Mouse (Mus musculus): ENCODE data around the gene Ss18l1. TPM values are rescaled to one million over a fixed set of nuclear protein-coding genes. Genes with fewer than 3 reads are reported as not detected.
A peak's percentile ranks its signal among the peaks of the same experiment; 100 is the strongest.

The Ss18l1 gene
- polyA plus RNA-seq (2012; rRNA removed) = 6.7 and 7.5 TPM in 2 replicates

DNA sequence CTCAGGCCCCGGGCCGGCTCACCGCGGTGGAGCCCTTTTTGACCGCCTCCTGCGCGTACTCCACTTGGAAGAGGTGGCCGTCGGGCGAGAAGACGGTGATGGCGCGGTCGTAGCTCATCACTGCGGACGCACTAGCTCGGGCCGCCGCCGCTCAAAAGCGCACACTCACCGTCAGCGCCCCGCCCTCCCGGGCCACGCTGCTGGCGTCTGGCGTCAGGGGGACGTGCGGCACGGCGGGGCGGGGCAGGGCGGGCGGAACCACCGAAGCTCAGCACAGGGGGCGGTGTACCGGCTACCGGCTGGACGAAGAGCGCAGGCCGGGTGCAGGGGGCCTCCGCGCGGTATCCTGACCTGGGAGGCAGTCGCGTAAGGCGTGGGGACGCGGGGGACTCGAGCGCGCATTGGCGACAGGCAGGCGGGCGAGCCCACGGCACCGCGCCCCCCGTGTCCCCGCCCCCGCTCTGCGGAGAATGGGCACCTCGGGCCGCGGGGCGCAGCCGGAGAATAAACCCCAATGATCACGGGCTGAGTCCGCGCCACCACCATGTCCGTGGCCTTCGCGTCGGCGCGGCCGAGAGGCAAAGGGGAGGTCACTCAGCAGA is at the start of gene Ss18l1, which contains the start of gene Psma7:
Gene Ss18l1 (plus strand): TSS at position 254 of the 602 bp plus-strand sequence.
Gene Psma7 (minus strand): TSS at position 178 of the 602 bp plus-strand sequence.
- Histone ChIP-seq H3K4me1 (ENCODE audit: control insufficient read depth, insufficient read depth, low read length) (peaks cover 11% of the 10 kb centered on the region), H3K27me3 (replicated peaks; ENCODE audit: control insufficient read depth, insufficient read depth, low read length) (no peaks in the 10 kb centered on the region), H3K27ac (ENCODE audit: insufficient read depth, low read depth, low read length) (peak within 1 kb of the TSS; percentile 90), H3K36me3 (ENCODE audit: control insufficient read depth, insufficient read depth, low read length) (peaks cover 5% of the 10 kb centered on the region), H3K4me3 (ENCODE audit: insufficient read depth, low read depth, low read length) (peak within 1 kb of the TSS; percentile 99)
- under 1% methylated on average over 77 of the region's 78 CpGs for WGBS
- TF ChIP-seq POLR2A (IDR thresholded peaks at IDR 0.05; ENCODE audit: low read depth, low read length) = peak; percentile 77
- no peak for TF ChIP-seq CTCF (conservative IDR thresholded peaks at IDR 0.05; ENCODE audit: insufficient read depth, insufficient read length, low read depth, low read length)
- peak; percentile 92 for DNase-seq

DNA sequence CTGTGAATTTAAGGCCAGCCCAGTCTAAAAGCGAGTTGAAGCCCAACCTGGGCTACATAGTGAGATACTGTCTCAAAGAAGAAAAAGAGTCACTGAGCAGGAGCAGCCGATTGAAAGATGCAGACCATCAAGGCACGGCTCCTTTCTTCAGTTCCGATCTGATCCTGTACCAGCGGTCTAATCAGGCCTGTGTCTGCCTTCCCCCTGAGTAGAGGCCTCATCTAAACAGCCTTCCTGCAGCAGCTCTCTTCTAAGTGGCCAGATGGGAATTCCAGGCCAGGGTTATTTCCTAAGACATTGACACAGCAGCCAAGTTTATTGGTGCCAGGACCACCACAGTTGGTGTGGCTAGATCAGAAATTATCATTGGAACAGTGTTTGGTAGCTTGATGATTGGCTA is 49.2 kb upstream of the Ss18l1 start:
- DNase-seq = no peak
- no peaks in the 10 kb centered on the region for H3K36me3 ChIP-seq (ENCODE audit: control insufficient read depth, insufficient read depth, low read length)
- no peak overlapping the region for H3K4me3 ChIP-seq (ENCODE audit: insufficient read depth, low read depth, low read length)
- no peaks in the 10 kb centered on the region for H3K4me1 ChIP-seq (ENCODE audit: control insufficient read depth, insufficient read depth, low read length)
- 95% methylated on average over 5 of the region's 5 CpGs for WGBS
- TF ChIP-seq CTCF (conservative IDR thresholded peaks at IDR 0.05; ENCODE audit: insufficient read depth, insufficient read length, low read depth, low read length) (no peak), POLR2A (IDR thresholded peaks at IDR 0.05; ENCODE audit: low read depth, low read length) (no peak)
- no peak overlapping the region for H3K27ac ChIP-seq (ENCODE audit: insufficient read depth, low read depth, low read length)
- H3K27me3 ChIP-seq (replicated peaks; ENCODE audit: control insufficient read depth, insufficient read depth, low read length) = no peaks in the 10 kb centered on the region

DNA sequence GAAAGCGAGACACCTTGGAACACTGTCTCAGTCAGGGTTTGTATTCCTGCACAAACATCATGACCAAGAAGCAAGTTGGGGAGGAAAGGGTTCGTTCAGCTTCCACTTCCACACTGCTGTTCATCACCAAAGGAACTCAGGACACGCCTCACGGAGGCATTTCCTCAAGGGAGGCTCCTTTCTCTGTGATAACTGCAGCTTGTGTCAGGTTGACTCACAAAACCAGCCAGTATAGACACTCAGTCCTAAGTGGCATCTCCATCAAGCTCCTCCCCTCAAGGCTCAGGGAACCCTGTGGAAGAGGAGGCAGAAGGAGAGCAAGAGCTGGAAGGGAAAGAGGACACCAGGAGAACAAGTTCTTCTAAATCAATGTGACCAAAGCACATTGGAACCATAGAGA is 43.9 kb upstream of the Ss18l1 start:
- H3K27me3 ChIP-seq (replicated peaks; ENCODE audit: control insufficient read depth, insufficient read depth, low read length) = no peaks in the 10 kb centered on the region; the same call in 1 of the 2 replicates
- H3K36me3 ChIP-seq (ENCODE audit: control insufficient read depth, insufficient read depth, low read length) = no peaks in the 10 kb centered on the region
- DNase-seq = no peak
- no peak overlapping the region for H3K4me3 ChIP-seq (ENCODE audit: insufficient read depth, low read depth, low read length)
- TF ChIP-seq POLR2A (IDR thresholded peaks at IDR 0.05; ENCODE audit: low read depth, low read length) (no peak), CTCF (conservative IDR thresholded peaks at IDR 0.05; ENCODE audit: insufficient read depth, insufficient read length, low read depth, low read length) (no peak)
- WGBS = 59% methylated on average over 4 of the region's 4 CpGs
- H3K4me1 ChIP-seq (ENCODE audit: control insufficient read depth, insufficient read depth, low read length) = no peaks in the 10 kb centered on the region
- H3K27ac ChIP-seq (ENCODE audit: insufficient read depth, low read depth, low read length) = no peak overlapping the region

DNA sequence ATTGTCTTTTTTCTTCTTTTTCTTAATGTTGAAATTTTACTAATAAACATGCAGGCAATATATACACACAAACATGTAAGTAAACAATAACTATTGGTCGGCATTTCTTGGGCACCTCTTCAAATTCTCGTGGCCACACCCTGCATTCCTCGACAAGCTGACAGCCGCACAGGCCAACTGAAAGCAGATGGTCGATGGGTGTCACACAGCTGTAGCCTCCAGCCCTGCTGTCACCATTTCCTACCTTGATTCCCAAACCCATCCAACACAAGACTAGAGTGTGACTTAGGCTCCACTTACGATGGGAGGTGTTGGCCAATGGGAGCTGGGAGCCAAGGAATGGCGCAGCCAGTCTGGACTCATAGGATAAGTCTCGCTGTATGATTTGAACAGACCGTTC is 40.7 kb upstream of the Ss18l1 start:
- DNase-seq = no peak
- Histone ChIP-seq H3K4me1 (ENCODE audit: control insufficient read depth, insufficient read depth, low read length) (no peaks in the 10 kb centered on the region), H3K36me3 (ENCODE audit: control insufficient read depth, insufficient read depth, low read length) (no peaks in the 10 kb centered on the region), H3K27ac (ENCODE audit: insufficient read depth, low read depth, low read length) (no peak overlapping the region), H3K27me3 (replicated peaks; ENCODE audit: control insufficient read depth, insufficient read depth, low read length) (no peaks in the 10 kb centered on the region; the same call in 1 of the 2 replicates), H3K4me3 (ENCODE audit: insufficient read depth, low read depth, low read length) (no peak overlapping the region)
- TF ChIP-seq CTCF (conservative IDR thresholded peaks at IDR 0.05; ENCODE audit: insufficient read depth, insufficient read length, low read depth, low read length) (no peak), POLR2A (IDR thresholded peaks at IDR 0.05; ENCODE audit: low read depth, low read length) (no peak)
- WGBS = 87% methylated on average over 9 of the region's 9 CpGs

DNA sequence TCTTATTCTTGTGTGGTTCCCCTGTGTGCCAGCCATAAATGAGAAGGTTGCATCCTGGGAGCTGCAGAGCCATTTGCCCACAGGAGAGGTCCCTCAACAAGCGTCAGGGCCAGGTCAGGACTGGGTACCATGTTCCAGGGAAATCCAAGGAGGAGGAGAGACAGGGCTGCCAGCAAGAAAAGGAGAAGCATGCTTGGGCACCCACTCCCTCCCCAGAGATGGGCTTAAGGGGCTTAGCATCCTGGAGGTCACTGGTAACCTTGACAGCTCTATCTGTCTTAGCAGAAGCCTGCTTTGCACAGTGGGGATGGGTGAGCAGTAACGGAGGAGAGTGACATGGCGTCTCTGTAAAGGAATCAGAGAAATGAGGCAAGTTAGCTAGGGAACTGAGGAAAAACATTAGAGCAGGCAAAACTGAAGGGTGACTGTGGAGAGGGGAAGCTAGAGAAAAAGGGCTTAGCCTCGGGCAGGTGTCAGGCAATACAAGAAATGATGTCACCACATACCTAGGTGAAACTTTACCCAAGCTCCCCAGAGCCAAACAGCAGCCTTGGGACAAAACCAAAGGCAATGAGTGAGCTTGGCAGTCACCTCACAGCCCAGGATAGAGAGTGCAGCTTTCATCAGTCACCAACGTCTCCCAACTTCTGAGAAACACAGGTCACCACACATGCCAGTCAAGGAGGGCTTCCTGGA is 36.5 kb upstream of the Ss18l1 start:
- no peak overlapping the region for H3K4me3 ChIP-seq (ENCODE audit: insufficient read depth, low read depth, low read length)
- H3K36me3 ChIP-seq (ENCODE audit: control insufficient read depth, insufficient read depth, low read length) = no peaks in the 10 kb centered on the region
- TF ChIP-seq CTCF (conservative IDR thresholded peaks at IDR 0.05; ENCODE audit: insufficient read depth, insufficient read length, low read depth, low read length) (no peak), POLR2A (IDR thresholded peaks at IDR 0.05; ENCODE audit: low read depth, low read length) (no peak)
- H3K27ac ChIP-seq (ENCODE audit: insufficient read depth, low read depth, low read length) = no peak overlapping the region
- no peaks in the 10 kb centered on the region for H3K27me3 ChIP-seq (replicated peaks; ENCODE audit: control insufficient read depth, insufficient read depth, low read length)
- no peaks in the 10 kb centered on the region for H3K4me1 ChIP-seq (ENCODE audit: control insufficient read depth, insufficient read depth, low read length)
- no peak for DNase-seq
- 56% methylated on average over 5 of the region's 5 CpGs for WGBS

DNA sequence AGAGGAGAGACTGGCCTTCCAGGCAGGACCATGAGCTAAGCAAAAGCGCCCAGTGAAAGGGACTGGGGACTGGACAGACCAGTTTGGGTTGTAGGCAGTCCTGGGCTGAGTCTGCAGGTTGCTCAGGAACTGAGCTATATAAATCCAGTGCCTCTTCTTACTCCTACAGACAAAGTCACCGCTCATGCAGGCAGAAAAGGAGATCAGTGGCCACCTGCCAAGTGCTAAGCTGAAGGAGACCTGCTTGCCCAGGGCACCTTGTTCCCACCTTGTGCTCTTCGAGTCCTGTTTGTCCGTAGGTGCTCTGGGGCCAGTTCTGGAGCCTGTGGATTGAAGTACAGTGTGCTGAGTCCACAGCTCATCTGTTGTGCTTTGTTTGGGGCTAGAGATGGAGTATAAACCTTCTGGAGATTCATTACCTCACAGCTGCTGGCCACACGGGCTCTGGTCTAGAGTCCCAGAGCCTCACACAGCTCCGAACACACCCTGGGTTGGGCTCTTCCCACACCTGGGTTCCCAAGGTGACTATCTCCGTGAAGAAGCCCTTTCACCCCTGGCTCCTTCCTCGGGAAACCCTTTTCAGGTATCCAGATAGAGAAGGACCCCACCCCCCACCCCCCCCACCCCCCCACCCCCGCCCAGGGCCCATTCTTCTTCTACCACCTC is 35.8 kb upstream of the Ss18l1 start:
- Histone ChIP-seq H3K36me3 (ENCODE audit: control insufficient read depth, insufficient read depth, low read length) (no peaks in the 10 kb centered on the region), H3K27ac (ENCODE audit: insufficient read depth, low read depth, low read length) (no peak overlapping the region), H3K27me3 (replicated peaks; ENCODE audit: control insufficient read depth, insufficient read depth, low read length) (no peaks in the 10 kb centered on the region), H3K4me3 (ENCODE audit: insufficient read depth, low read depth, low read length) (no peak overlapping the region), H3K4me1 (ENCODE audit: control insufficient read depth, insufficient read depth, low read length) (no peaks in the 10 kb centered on the region)
- 50% methylated on average over 9 of the region's 9 CpGs for WGBS
- TF ChIP-seq POLR2A (IDR thresholded peaks at IDR 0.05; ENCODE audit: low read depth, low read length) (no peak), CTCF (conservative IDR thresholded peaks at IDR 0.05; ENCODE audit: insufficient read depth, insufficient read length, low read depth, low read length) (no peak)
- DNase-seq = no peak

DNA sequence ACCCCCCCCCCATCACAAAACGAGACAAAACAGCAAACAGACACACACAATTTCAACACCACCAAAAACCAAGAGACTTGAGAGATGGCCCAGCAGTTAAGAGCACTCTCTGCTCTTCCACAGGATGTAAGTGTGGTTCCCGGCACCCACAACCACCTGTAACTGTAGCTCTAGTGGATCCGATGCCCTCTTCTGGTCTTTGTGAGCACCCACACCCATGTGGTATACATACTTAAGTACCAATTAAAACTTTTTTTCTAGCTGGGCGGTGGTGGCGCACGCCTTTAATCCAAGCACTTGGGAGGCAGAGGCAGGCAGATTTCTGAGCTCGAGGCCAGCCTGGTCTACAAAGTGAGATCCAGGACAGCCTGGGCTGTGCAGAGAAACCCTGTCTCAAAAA is 31.6 kb upstream of the Ss18l1 start:
- DNase-seq = no peak
- WGBS = 92% methylated on average over 7 of the region's 7 CpGs
- no peak for TF ChIP-seq POLR2A (IDR thresholded peaks at IDR 0.05; ENCODE audit: low read depth, low read length)
- no peak for TF ChIP-seq CTCF (conservative IDR thresholded peaks at IDR 0.05; ENCODE audit: insufficient read depth, insufficient read length, low read depth, low read length)
- no peak overlapping the region for H3K27ac ChIP-seq (ENCODE audit: insufficient read depth, low read depth, low read length)
- H3K27me3 ChIP-seq (replicated peaks; ENCODE audit: control insufficient read depth, insufficient read depth, low read length) = no peaks in the 10 kb centered on the region
- H3K36me3 ChIP-seq (ENCODE audit: control insufficient read depth, insufficient read depth, low read length) = no peaks in the 10 kb centered on the region
- no peaks in the 10 kb centered on the region for H3K4me1 ChIP-seq (ENCODE audit: control insufficient read depth, insufficient read depth, low read length)
- H3K4me3 ChIP-seq (ENCODE audit: insufficient read depth, low read depth, low read length) = no peak overlapping the region

Measured in kidney, adult 2 months (tissue).